Mouse (Mus musculus) lung, adult 2 months (tissue): ENCODE measurements around the gene Nlrp4c. TPM values are rescaled to one million over a fixed set of nuclear protein-coding genes. Genes with fewer than 3 reads are reported as not detected.
"Not testable (repeated sequence)": the region's sequence is repeated elsewhere in the genome, so short reads cannot be mapped to it uniquely, and the experiment has no call there.

Experiments used
- DNase-seq: peaks from one replicate; pipeline ENCODE4 v3.0.0; 2022
- H3K4me1 ChIP-seq: fragments of 200-500 bp; 2 replicates; pipeline ENCODE4 v1.6.1; 2011; ENCODE audit warnings: low read length; ENCODE audit not compliant: control insufficient read depth, insufficient read depth
- H3K4me3 ChIP-seq: fragments of 200-500 bp; replicated peaks from 2 replicates; pipeline ENCODE3; 2011; ENCODE audit warnings: low read depth, mild to moderate bottlenecking, control low read depth, low read length; ENCODE audit errors: extremely low read depth
- CTCF ChIP-seq: fragments of 200-500 bp; IDR thresholded peaks from 2 replicates; pipeline ENCODE4 v1.5.1; 2011; ENCODE audit warnings: mild to moderate bottlenecking, low read length, control low read depth; ENCODE audit not compliant: insufficient read depth
- POLR2A ChIP-seq: fragments of 200-500 bp; IDR thresholded peaks from 2 replicates; pipeline ENCODE4 v1.6.1; 2011; ENCODE audit warnings: low read depth, mild to moderate bottlenecking, control low read depth, low read length, borderline replicate concordance; ENCODE audit errors: extremely low read depth
- WGBS: fragments of 180-500 bp; shearing (Covaris S2); methylation state at CpG from one replicate; pipeline ENCODE4 v1.1.7; 2018; 5-methylcytosine and 5-hydroxymethylcytosine counted together
- polyA plus RNA-seq: library from polyadenylated mRNA; depleted of rRNA; stranded (reverse); fragments of >200 nt; gene quantifications from 2 replicates; pipeline ENCODE4 v1.2.3, GENCODE M21; 2012; rRNA removed

The Nlrp4c gene
- polyA plus RNA-seq, result not detected in 2 replicates

DNA sequence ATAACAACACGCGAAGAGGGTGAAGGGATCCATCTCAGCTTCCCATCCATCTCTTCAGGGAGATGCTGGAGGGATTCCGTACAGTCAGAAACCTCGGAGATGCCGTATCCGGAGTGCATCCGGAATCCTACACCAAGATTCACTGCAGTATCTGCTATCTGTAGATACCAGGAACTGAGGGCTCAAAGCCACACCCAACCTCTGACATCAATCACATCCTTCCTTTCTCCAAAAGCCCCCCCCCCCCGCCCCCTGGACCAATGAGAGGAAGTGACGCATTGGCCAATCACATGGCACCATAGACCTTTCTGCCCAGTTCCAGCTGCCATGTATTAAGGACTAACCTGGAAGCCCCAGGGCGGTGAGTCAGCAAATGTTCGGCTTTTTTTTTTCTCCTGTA, at the start of gene Nlrp4c:
Gene Nlrp4c (plus strand): TSS at position 301 of the 400 bp plus-strand sequence.
- Histone ChIP-seq H3K4me1 (no peaks in the 10 kb centered on the region), H3K4me3 (no peak within 1 kb of the TSS)
- 83% methylated on average over 11 of the region's 11 CpGs for WGBS
- TF ChIP-seq POLR2A, result no peak
- TF ChIP-seq CTCF, result no peak
- DNase-seq, result no peak

DNA sequence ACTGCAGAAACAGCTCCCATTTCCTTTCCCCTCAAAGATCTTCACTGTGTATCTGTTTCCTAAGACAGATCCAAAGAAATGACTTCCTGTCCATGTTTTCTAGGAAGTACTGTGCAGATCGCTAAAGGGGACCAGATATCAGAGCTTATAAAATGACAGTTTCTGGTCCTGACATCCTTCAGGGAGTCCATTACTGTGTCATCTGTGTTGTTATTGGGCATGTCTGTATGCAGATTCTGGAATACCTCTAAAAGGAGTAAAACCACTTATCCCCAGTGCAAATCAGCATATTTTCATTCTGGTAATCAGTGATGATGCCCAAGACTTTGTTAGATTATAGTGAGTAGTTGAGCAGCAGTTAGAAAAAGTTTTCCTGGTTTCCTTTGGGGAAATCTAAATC, 34.1 kb upstream of the Nlrp4c start, which contains the start of gene Vmn1r65:
Gene Vmn1r65 (minus strand): TSS at position 101 of the 400 bp plus-strand sequence.
- H3K4me1 ChIP-seq, result no peaks in the 10 kb centered on the region
- WGBS, result 86% methylated on average over 1 of the region's 1 CpGs
- no peak within 1 kb of the TSS for H3K4me3 ChIP-seq
- TF ChIP-seq POLR2A, result no peak
- no peak for TF ChIP-seq CTCF
- DNase-seq, result no peak

DNA sequence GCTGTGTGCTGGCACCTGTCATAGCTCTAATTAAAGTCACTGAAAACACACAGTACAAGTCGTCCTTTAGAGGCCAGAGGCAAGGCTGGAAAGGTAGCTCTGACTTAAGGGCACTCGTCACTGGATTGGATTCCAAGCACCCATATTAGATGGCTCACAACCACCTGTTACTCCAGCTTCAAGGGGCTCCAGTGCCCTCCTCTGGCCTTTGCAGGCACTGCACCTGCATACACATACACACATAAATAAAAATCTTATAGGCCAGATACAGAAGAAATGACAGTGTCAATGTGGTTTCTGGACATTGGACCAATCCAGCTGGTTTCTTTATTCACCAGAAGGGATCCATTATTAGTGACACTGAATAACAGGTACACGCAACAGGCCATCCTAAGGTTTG, 74.5 kb downstream of the Nlrp4c start:
- DNase-seq, result no peak
- no peak overlapping the region for H3K4me3 ChIP-seq
- TF ChIP-seq CTCF (peak; percentile 18; the same call in 1 of the 2 replicates), POLR2A (no peak)
- H3K4me1 ChIP-seq, result no peaks in the 10 kb centered on the region
- WGBS, result 63% methylated on average over 3 of the region's 3 CpGs

DNA sequence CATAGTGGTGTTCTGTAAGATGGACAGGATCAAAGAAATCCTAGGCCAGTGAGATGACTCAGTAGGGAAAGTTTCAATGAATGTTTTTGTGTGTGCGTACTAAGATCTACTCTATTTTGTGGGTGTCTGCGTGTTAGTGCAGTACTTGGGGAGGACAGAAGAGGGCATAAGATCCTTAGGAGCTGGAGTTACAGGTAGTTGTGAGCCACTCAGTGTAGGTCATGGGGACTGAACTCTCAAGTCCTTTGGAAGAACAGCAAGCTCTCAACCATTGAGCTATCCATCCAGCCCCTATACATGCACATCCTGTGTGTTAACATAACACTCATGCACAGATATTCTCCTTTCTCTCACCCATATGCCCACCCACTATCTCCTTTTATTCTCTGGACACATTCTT, 75.1 kb downstream of the Nlrp4c start:
- H3K4me3 ChIP-seq, H3K4me1 ChIP-seq, DNase-seq: not testable (repeated sequence)
- 83% methylated on average over 2 of the region's 2 CpGs for WGBS

- WGBS, result 61% methylated on average over 1 of the region's 1 CpGs
- H3K4me1 ChIP-seq, H3K4me3 ChIP-seq, DNase-seq: not testable (repeated sequence)
Observed at GRCm38 (mm10) chr7:6121128-6121527, 76.2 kb downstream of the Nlrp4c start.

DNA sequence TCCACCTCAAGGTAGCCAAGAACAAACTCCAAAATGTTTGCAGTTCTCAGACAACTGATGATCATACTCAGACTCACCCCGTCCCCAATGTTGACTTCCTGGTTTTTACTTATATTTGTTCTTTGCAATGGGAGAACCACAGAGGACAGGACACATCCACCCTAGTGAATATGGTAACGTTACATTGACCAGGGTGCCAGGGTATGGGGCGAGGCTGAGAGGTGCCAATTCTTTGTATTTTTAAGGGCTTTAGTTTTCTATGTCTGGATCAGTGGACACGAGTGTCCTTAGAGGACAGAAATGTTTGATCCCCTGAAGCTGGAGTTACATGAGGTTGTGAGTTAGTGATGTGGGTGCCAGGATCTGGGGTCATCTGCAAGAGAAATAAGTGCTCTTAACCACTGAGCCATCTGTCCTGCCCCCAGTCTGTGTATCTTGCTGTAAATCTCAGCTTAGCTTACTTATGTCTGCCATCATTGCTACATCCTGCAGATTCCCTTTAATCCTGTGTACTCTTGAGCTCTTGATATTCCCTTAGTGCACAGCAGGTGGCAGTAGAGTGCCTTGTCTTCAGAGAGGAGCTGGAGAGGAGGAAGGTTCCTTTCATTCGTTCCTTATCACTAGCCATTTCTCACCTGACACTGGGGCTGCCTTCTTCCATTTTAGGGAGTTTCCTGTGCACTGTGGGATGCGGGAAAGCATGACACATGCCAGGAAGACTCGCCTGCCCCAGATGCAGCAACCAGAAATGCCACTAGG, 81.9 kb downstream of the Nlrp4c start:
- WGBS, result 29% methylated on average over 7 of the region's 7 CpGs
- TF ChIP-seq POLR2A (no peak), CTCF (peak; percentile 59)
- no peak overlapping the region for H3K4me3 ChIP-seq
- peak; percentile 73 for DNase-seq
- H3K4me1 ChIP-seq, result no peaks in the 10 kb centered on the region

- TF ChIP-seq POLR2A (no peak), CTCF (no peak)
- H3K4me3 ChIP-seq, result no peak overlapping the region
- no peak for DNase-seq
- WGBS, result 68% methylated on average over 4 of the region's 4 CpGs
- no peaks in the 10 kb centered on the region for H3K4me1 ChIP-seq
Observed at GRCm38 (mm10) chr7:6130346-6130745, 85.4 kb downstream of the Nlrp4c start.

GRCm38 (mm10) chr7:6132646-6133045, 87.7 kb downstream of the Nlrp4c start:
- WGBS, result 84% methylated on average over 30 of the region's 30 CpGs
- TF ChIP-seq POLR2A, result no peak
- TF ChIP-seq CTCF, result no peak
- no peak overlapping the region for H3K4me3 ChIP-seq
- no peaks in the 10 kb centered on the region for H3K4me1 ChIP-seq
- no peak for DNase-seq

DNA sequence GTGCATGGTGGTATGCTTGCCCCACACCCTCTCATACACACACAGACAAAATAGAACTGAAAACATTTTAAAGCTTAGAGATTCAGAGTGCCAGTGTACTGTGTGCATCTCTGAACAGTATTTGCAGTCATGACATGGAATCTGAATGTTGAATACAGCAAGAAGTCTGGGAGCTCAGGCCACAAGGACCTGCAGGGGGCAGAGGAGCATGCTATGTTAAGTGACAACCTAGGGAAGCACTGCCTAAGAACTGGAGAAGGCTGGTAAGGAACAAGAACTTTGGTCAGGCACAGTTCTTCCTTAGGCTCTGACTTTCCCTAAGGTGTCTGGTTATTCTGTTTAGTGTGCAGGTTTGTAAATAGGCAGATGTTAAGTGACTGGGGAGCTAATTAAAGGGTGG, 91.5 kb downstream of the Nlrp4c start:
- TF ChIP-seq CTCF, result peak; percentile 42; the same call in 1 of the 2 replicates
- no peak for TF ChIP-seq POLR2A

GRCm38 (mm10) chr7:6139295-6139694, 94.3 kb downstream of the Nlrp4c start:
- no peak for DNase-seq
- Histone ChIP-seq H3K4me1 (peaks cover 5% of the 10 kb centered on the region), H3K4me3 (no peak overlapping the region)
- TF ChIP-seq POLR2A (no peak), CTCF (no peak)
- 43% methylated on average over 3 of the region's 3 CpGs for WGBS

More for the DNA sequence above, 91.5 kb downstream of the Nlrp4c start:
- DNase-seq, result no peak
- Histone ChIP-seq H3K4me1 (no peaks in the 10 kb centered on the region), H3K4me3 (no peak overlapping the region)
